Mouse (Mus musculus) bone marrow macrophage, adult 2 months (primary cell): ENCODE results near the gene Shc3. TPM values are rescaled to one million over a fixed set of nuclear protein-coding genes. Genes with fewer than 3 reads are reported as not detected.

Source experiments
- H3K27ac ChIP-seq: 2 replicates; pipeline ENCODE4 v1.5.1; 2012; ENCODE audit warnings: low read depth, low read length; ENCODE audit not compliant: insufficient read depth
- H3K4me1 ChIP-seq: 2 replicates; pipeline ENCODE4 v1.6.1; 2012; ENCODE audit warnings: low read length; ENCODE audit not compliant: control insufficient read depth, insufficient read depth
- H3K4me3 ChIP-seq: 2 replicates; pipeline ENCODE4 v1.5.1; 2012; ENCODE audit warnings: mild to moderate bottlenecking, low read length, moderate library complexity; ENCODE audit not compliant: insufficient read depth
- CTCF ChIP-seq: IDR thresholded peaks from 2 replicates; pipeline ENCODE4 v1.5.1; 2012; ENCODE audit warnings: low read depth, mild to moderate bottlenecking, low read length, moderate library complexity
- POLR2A ChIP-seq: IDR thresholded peaks from 2 replicates; pipeline ENCODE4 v1.6.1; 2012; ENCODE audit warnings: mild to moderate bottlenecking, low read depth, low read length, borderline replicate concordance
- polyA plus RNA-seq: library from polyadenylated mRNA; stranded (reverse); fragments of >200 nt; gene quantifications from 2 replicates; pipeline ENCODE4 v1.2.4, GENCODE M21; 2012; ENCODE audit not compliant: missing spikeins, insufficient read depth, insufficient read length

Gene Shc3
- polyA plus RNA-seq, 1 experiment: not detected

DNA sequence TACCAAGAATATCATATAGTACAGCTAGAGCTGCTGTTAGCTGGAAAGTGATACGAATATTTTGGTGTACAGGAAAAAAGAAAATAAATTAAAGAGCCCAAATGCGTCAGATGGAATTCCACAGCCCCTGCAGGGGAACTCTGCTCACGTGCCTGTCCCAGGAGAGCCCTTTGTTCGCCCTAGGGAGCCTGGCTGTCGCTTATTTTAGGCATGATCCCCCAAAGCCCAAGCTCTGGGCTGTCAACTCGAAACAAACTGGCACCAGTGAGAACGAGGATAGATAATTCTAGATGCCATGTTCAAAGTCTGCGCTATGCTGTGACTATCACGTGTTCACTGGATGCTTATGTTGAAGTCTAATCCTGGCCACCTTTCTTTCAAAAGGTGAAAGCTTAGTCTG, 892 bp upstream of the Shc3 start:
- no peak for TF ChIP-seq CTCF
- no peak for TF ChIP-seq POLR2A
- H3K4me1 ChIP-seq: no peaks in the 10 kb centered on the region
- no peak overlapping the region for H3K4me3 ChIP-seq
- H3K27ac ChIP-seq: no peak overlapping the region

GRCm38 (mm10) chr13:51569685-51570068, 458 bp upstream of the Shc3 start:
- Histone ChIP-seq H3K4me3 (no peak overlapping the region), H3K4me1 (no peaks in the 10 kb centered on the region), H3K27ac (no peak overlapping the region)
- TF ChIP-seq CTCF (no peak), POLR2A (no peak)

- H3K4me1 ChIP-seq: no peaks in the 10 kb centered on the region
- peak overlapping the region; percentile 37; the same call in 1 of the 2 replicates for H3K4me3 ChIP-seq
- TF ChIP-seq POLR2A (no peak), CTCF (no peak)
- no peak overlapping the region for H3K27ac ChIP-seq
These were observed 718 bp downstream of the Shc3 start for GRCm38 (mm10) chr13:51568501-51568901.

GRCm38 (mm10) chr13:51567411-51567851, 1.8 kb downstream of the Shc3 start:
- no peak for TF ChIP-seq CTCF
- no peak for TF ChIP-seq POLR2A
- Histone ChIP-seq H3K4me3 (no peak overlapping the region), H3K27ac (no peak overlapping the region), H3K4me1 (no peaks in the 10 kb centered on the region)

GRCm38 (mm10) chr13:51567078-51567395, 2.2 kb downstream of the Shc3 start:
- H3K4me1 ChIP-seq: no peaks in the 10 kb centered on the region
- no peak for TF ChIP-seq POLR2A
- no peak for TF ChIP-seq CTCF
- no peak overlapping the region for H3K4me3 ChIP-seq
- no peak overlapping the region for H3K27ac ChIP-seq

DNA sequence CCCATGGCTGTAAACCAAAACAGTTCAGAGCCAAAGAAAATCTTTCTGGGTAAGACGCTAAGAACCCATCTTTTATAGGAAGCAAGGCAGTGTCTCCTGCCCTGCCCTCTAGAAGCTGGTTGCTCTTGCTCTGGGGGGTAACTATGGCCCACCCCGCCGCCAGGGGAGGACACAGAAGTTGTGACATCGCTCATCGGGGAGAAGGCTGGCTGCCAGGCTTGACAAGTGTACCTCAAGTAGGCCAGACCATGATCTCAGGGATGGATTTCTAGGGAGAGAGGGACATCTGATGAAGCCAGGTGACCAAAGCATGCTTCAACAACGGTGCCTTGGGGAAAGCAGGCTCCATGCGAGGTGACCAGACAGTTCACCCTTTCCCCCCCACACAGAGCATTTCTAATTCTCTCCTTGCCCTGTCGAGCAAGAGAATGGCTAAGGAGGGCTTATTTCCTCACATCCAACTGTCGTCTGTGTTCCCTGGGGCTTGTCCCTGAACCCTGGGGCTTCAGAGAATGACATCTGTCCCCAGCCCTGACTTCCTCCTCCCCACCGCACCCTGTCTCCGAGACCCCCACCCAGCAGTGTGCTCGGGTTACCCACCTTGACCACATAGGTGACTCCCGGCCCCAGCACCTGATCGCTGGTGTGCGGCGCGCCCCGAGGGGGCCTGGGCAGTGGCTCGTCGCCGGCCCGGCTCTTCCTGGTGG, 2.7 kb downstream of the Shc3 start:
- H3K4me3 ChIP-seq: no peak overlapping the region
- TF ChIP-seq CTCF (no peak), POLR2A (no peak)
- no peaks in the 10 kb centered on the region for H3K4me1 ChIP-seq
- H3K27ac ChIP-seq: no peak overlapping the region

GRCm38 (mm10) chr13:51564741-51565140, 4.5 kb downstream of the Shc3 start:
- Histone ChIP-seq H3K4me3 (no peak overlapping the region), H3K4me1 (no peaks in the 10 kb centered on the region), H3K27ac (no peak overlapping the region)
- TF ChIP-seq CTCF (no peak), POLR2A (no peak)

DNA sequence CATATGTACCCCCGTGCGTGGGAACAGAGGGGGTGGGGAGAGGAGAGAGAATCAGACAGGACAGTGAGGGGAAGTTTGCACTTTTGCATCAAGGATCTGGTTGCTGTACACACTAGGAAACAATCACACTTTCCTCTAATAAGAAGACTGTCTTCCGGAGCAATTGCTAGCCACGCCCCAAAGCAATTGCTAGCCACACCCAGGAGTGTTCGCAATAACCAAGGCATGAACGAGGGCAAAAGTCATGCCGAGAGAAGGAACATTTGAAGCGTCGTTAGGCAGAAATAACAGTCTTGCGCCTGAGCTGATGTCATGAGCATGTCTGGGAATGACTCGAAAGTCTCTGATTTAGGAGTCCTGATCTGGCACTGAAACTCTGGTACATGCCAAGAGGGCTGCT, 15.9 kb downstream of the Shc3 start:
- Histone ChIP-seq H3K4me1 (no peaks in the 10 kb centered on the region), H3K27ac (no peak overlapping the region), H3K4me3 (no peak overlapping the region)
- TF ChIP-seq POLR2A (no peak), CTCF (no peak)

DNA sequence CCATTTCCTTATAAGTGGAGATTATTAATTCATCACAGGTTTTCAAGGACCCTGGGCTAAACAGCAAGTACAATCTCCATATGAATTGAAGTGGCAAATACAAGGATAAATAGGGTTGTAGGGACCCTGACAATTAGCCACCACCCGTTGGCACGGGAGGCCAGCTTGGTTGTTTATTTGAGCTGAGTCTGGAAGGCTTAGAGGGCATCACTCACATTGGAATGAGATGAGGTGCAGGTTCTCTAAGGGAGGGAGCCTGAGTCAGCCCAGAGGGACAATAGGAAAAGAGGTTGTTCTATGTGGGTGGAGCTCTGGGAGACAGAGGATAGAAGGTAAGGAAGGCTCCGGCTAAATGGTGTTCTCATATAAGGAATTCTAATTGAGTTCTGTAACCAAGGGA, 17.0 kb downstream of the Shc3 start:
- Histone ChIP-seq H3K4me3 (no peak overlapping the region), H3K4me1 (no peaks in the 10 kb centered on the region), H3K27ac (no peak overlapping the region)
- TF ChIP-seq CTCF (no peak), POLR2A (no peak)

DNA sequence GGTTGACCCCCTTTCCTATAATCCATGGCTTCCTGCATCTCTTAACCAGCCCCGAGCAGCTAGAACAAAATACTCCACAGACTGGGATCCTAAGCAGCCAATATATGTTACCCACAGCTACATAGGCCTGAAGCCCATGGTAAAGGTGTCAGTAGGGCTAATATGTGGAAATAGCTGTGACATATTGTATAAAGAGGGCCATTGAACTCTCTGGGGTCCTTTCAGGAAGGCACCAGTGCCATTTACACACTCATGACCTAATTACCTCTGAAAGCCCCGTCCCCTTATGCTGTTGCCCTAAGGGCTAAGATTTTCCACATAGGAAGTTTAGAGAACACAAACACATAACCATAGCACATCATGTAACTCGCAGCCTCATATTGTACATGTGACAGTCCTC, 17.4 kb downstream of the Shc3 start:
- Histone ChIP-seq H3K4me1 (no peaks in the 10 kb centered on the region), H3K4me3 (no peak overlapping the region), H3K27ac (no peak overlapping the region)
- TF ChIP-seq POLR2A (no peak), CTCF (no peak)

- no peak overlapping the region for H3K4me3 ChIP-seq
- H3K4me1 ChIP-seq: peaks cover 5% of the 10 kb centered on the region; the same call in 1 of the 2 replicates
- TF ChIP-seq POLR2A: no peak
- TF ChIP-seq CTCF: no peak
- no peak overlapping the region for H3K27ac ChIP-seq
These were observed 29.4 kb downstream of the Shc3 start for GRCm38 (mm10) chr13:51539816-51540215.
